Mouse (Mus musculus) thymus, adult 2 months (tissue): Measurements from ENCODE around the gene Doc2a.

Experiments
- CTCF ChIP-seq: fragments of 200-500 bp; IDR thresholded peaks from 2 replicates; pipeline ENCODE4 v1.5.1; 2012; ENCODE audit warnings: mild to moderate bottlenecking, control low read depth, low read length, moderate library complexity, borderline replicate concordance; ENCODE audit not compliant: control insufficient read depth, poor library complexity, insufficient read depth; ENCODE audit errors: extremely low read depth
- POLR2A ChIP-seq: fragments of 200-500 bp; IDR thresholded peaks from 2 replicates; pipeline ENCODE4 v1.6.1; 2012; ENCODE audit warnings: mild to moderate bottlenecking, low read length, control low read depth, moderate library complexity; ENCODE audit not compliant: control insufficient read depth, poor library complexity, insufficient read depth; ENCODE audit errors: extremely low read depth

DNA sequence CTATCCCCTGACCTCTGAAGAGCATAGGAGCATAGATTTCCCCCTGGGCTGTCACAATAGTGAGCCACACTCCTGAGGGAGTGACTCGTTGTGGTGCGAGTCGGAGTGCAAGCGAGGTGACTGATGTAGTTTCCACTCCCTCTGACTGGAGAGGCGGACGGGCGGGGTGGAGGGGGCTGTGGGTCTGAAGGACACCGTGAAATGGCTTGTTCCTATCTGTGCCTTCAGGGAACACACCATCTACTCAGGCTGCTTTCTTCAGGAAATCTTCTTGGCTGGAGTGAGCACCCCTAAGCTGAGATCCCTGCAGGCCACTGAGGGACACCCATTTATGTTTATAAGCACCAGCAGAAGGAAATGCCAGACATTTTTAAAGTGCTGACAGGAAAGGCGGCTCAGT is 24.5 kb upstream of the Doc2a start:
- no peak for TF ChIP-seq CTCF
- no peak for TF ChIP-seq POLR2A
